Mouse (Mus musculus) stomach, embryonic 14.5 days (tissue): ENCODE measurements around the gene Tctex1d4. TPM values are rescaled to one million over a fixed set of nuclear protein-coding genes. Genes with fewer than 3 reads are reported as not detected.
A peak's percentile ranks its signal among the peaks of the same experiment; 100 is the strongest.

Experiments used
- ATAC-seq: fragments of 200-750 bp; cut with Nextera tagmentation; 2 replicates; pipeline ENCODE4 v1.8.0; 2017; ENCODE audit warnings: low read depth, moderate TSS enrichment; ENCODE audit not compliant: insufficient number of reproducible peaks, insufficient read depth, low FRiP score
- H3K27ac ChIP-seq: fragments of 300-500 bp; sonication (generic); 2 replicates; pipeline ENCODE4 v1.5.1; 2014; ENCODE audit warnings: mild to moderate bottlenecking, low read length, moderate library complexity, mixed read lengths
- H3K27me3 ChIP-seq: fragments of 300-500 bp; sonication (generic); 2 replicates; pipeline ENCODE4 v1.6.1; 2014; ENCODE audit warnings: low read length, control low read depth, mixed read lengths; ENCODE audit not compliant: control insufficient read depth, insufficient read depth
- H3K36me3 ChIP-seq: fragments of 300-500 bp; sonication (generic); 2 replicates; pipeline ENCODE4 v1.6.1; 2014; ENCODE audit warnings: mild to moderate bottlenecking, control low read depth, low read length, moderate library complexity, mixed read lengths; ENCODE audit not compliant: control insufficient read depth, insufficient read depth
- H3K4me1 ChIP-seq: fragments of 300-500 bp; sonication (generic); 2 replicates; pipeline ENCODE4 v1.6.1; 2014; ENCODE audit warnings: low read length, control low read depth, mixed read lengths; ENCODE audit not compliant: control insufficient read depth, insufficient read depth
- H3K4me2 ChIP-seq: fragments of 300-500 bp; sonication (generic); replicated peaks from 2 replicates; pipeline ENCODE4 v1.6.1; 2014; ENCODE audit warnings: low read depth, low read length, control low read depth
- H3K4me3 ChIP-seq: fragments of 300-500 bp; sonication (generic); 2 replicates; pipeline ENCODE4 v1.5.1; 2014; ENCODE audit warnings: low read depth, low read length, control low read depth
- H3K9ac ChIP-seq: fragments of 300-500 bp; sonication (generic); replicated peaks from 2 replicates; pipeline ENCODE4 v1.6.1; 2014; ENCODE audit warnings: low read depth, mild to moderate bottlenecking, control low read depth, low read length, moderate library complexity, mixed read lengths
- H3K9me3 ChIP-seq: fragments of 300-500 bp; sonication (generic); 2 replicates; pipeline ENCODE4 v1.6.1; 2016; ENCODE audit warnings: low read depth, low read length, control low read depth; ENCODE audit not compliant: control insufficient read depth
- WGBS: fragments of 180-500 bp; shearing (Covaris S2); extraction: QIAGEN DNeasy Blood & Tissue Kit; methylation state at CpG from one replicate; pipeline ENCODE4 v1.1.7; 2014; 5-methylcytosine and 5-hydroxymethylcytosine counted together
- polyA plus RNA-seq: library from polyadenylated mRNA; unstranded; fragments of >200 nt; fragmentation: Nextera tagmentation; extraction: Ambion mirVana; gene quantifications from 2 replicates; pipeline ENCODE4 v1.2.1, GENCODE M21; 2014

The Tctex1d4 gene
- polyA plus RNA-seq, 1 experiment from 2014 or later, result not detected

DNA sequence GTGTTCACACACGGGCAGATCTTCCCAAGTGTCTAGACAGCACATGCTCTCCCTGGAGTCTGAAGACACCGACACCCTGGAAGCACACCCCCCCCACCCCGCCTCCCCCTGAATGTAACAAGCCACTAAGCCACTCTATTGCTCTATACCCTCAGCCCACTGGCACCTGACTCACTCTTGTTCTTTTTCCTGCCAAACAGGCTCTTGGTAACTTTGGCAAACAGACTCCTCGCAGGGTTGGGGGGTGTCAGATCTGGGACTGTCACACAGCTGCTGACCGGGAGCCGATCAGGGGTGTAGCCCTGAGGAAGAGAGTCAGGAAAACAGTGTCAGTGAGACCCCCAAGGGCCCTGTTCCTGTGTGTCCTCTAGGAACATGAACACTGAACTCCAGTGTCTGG lies 4.6 kb downstream of the Tctex1d4 start:
- H3K4me3 ChIP-seq, result no peak overlapping the region
- ATAC-seq, result no peak

DNA sequence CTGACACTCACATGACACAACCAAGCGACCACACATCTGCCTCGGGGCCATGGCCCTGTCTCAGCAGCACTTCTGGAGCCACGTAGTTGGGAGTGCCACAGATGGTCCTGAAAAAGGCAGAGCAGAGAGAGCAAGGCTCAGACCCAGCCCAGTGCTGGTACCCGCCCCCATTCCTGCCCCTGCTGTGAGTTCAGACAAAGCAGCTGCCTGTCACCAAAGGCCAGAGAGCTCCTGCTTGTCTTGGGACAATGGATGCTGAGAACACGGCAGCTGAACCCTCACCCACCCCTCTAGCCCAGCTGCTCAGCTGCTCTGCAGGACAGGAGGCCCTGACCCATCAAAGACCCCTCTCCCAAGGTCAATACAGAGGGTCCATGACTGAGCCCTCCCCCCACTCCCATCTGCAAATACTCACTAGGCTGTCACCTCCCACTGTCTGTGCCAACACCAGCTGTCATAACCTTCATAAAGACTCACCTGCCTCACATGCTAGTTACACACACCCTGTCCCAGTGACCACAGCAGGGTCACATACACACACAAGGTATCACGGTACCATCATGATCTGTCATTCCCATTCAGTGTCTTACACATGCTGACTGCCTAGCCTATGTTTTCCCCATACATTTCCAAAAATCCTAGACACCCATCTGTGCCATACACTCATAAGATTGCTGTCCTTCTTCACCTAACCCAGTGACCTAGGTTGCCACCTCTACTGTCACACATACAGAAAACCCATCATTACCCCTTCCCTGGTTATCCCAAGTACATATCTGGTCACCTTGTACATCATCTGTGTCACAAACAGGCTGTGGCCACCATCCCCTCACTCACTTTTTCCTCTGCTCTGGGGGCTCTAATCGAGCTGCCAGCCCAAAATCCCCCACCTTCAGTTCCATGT lies 5.5 kb downstream of the Tctex1d4 start:
- Histone ChIP-seq H3K4me1 (peaks cover 10% of the 10 kb centered on the region; the same call in 1 of the 2 replicates), H3K4me3 (peak overlapping the region; percentile 59; the same call in 1 of the 2 replicates), H3K9me3 (no peaks in the 10 kb centered on the region), H3K27me3 (peaks cover 7% of the 10 kb centered on the region; the same call in 1 of the 2 replicates), H3K36me3 (peaks cover 7% of the 10 kb centered on the region; the same call in 1 of the 2 replicates), H3K27ac (no peak overlapping the region), H3K4me2 (peak overlapping the region; percentile 89; the same call in 1 of the 2 replicates), H3K9ac (peak overlapping the region; percentile 60; the same call in 1 of the 2 replicates)
- ATAC-seq, result no peak
- WGBS, result 36% methylated on average over 7 of the region's 7 CpGs

More for the DNA sequence above, 4.6 kb downstream of the Tctex1d4 start:
- Histone ChIP-seq H3K27me3 (peaks cover 7% of the 10 kb centered on the region; the same call in 1 of the 2 replicates), H3K4me2 (no peak overlapping the region), H3K36me3 (peaks cover 7% of the 10 kb centered on the region; the same call in 1 of the 2 replicates), H3K4me1 (peaks cover 10% of the 10 kb centered on the region; the same call in 1 of the 2 replicates), H3K9me3 (no peaks in the 10 kb centered on the region), H3K27ac (no peak overlapping the region), H3K9ac (no peak overlapping the region)
- WGBS, result 71% methylated on average over 6 of the region's 6 CpGs

DNA sequence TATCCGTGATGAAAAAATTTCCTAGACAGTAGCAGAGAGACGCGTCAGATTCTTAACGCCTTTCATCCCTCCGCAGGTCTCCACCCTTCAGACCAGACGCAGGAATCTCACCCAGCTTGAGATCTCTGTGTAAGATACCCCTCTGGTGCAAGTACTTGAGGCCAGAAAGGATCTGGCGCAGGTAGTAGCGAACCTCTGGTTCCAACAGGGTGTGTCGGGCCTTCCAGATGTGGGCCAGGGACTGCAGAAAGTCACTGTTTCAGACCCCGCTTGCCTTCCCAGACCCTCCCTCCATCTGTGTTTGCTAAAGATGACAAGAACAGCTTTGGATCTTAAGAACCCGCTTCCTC lies 6.2 kb downstream of the Tctex1d4 start:
- no peaks in the 10 kb centered on the region for H3K9me3 ChIP-seq
- peak overlapping the region; percentile 60; the same call in 1 of the 2 replicates for H3K9ac ChIP-seq
- no peak for ATAC-seq
- H3K4me1 ChIP-seq, result peaks cover 10% of the 10 kb centered on the region; the same call in 1 of the 2 replicates
- H3K36me3 ChIP-seq, result peaks cover 7% of the 10 kb centered on the region; the same call in 1 of the 2 replicates
- peak overlapping the region; percentile 59 for H3K4me3 ChIP-seq
- H3K4me2 ChIP-seq, result peak overlapping the region; percentile 89
- 20% methylated on average over 11 of the region's 11 CpGs for WGBS
- H3K27me3 ChIP-seq, result peaks cover 7% of the 10 kb centered on the region; the same call in 1 of the 2 replicates
- no peak overlapping the region for H3K27ac ChIP-seq

DNA sequence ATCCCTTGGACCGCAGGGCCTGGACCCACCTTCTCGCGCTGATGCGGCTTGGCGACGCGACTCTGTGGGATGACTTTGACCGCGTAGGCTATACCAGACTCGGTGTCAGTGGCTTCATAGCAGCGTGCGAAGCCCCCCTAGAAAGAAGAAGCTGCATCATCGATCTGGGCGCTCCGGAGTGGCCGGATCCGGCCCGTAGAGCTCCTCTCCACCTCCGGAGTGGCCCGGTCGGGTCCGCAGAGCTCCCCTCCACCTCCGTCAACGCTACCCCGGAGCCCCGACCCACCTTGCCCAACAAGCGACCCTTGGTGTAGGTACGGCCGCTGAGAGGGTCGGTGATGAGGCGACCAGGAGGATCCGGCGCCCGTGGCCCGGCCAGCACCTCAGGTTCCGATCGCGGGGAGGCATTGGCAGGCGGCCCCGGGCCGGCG lies 6.8 kb downstream of the Tctex1d4 start:
- Histone ChIP-seq H3K4me3 (peak overlapping the region; percentile 59), H3K9ac (peak overlapping the region; percentile 60), H3K4me1 (peaks cover 10% of the 10 kb centered on the region; the same call in 1 of the 2 replicates), H3K9me3 (no peaks in the 10 kb centered on the region), H3K27me3 (peaks cover 7% of the 10 kb centered on the region; the same call in 1 of the 2 replicates), H3K27ac (no peak overlapping the region), H3K4me2 (peak overlapping the region; percentile 89), H3K36me3 (peaks cover 7% of the 10 kb centered on the region; the same call in 1 of the 2 replicates)
- 1% methylated on average over 41 of the region's 42 CpGs for WGBS
- peak; percentile 24 for ATAC-seq

DNA sequence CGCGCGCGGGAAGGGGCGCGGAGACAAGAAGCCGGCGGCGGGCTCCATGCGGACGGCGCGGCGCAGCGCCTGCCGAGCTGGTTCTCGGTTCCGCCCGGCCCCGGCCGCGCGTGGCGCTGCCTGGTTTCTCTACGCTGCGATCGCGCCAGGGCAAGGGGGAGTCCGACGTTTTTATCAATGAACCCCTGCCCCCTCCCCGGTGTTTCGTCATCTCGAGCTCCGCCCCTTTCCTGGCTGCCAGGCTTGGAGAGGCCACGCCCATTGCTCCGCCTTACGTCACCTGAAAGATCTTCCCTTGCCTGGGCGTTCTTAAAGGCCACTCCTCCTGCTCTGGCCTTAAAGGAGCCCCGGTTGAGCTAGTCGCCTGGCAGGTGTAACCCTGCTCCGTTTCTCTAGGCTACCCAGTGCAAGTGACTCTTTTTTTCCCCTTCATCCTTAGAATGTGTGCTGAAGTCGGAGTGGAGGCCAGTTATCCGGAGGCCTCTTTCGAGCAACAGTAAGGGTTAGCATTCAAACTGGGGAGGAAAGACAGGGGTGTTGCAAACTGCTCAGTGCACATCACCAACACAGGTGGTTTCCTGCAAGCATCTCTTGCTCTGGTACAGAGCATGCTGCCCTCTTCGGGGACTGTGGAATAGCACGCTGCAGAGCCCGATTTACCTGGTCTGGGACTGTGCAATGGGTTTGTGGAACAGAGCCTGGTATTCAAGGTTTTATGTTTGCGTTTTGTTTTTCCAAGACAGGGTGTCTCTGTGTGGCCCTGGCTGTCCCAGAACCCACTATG lies 7.4 kb downstream of the Tctex1d4 start, which contains the start of gene Plk3:
Gene Plk3, minus strand, starts transcription at position 147 of the 784 bp plus-strand sequence.
- ATAC-seq, result peak; percentile 89
- H3K27me3 ChIP-seq, result peaks cover 7% of the 10 kb centered on the region; the same call in 1 of the 2 replicates
- H3K4me3 ChIP-seq, result peak within 1 kb of the TSS; percentile 59
- H3K27ac ChIP-seq, result no peak within 1 kb of the TSS
- peaks cover 10% of the 10 kb centered on the region; the same call in 1 of the 2 replicates for H3K4me1 ChIP-seq
- H3K36me3 ChIP-seq, result peaks cover 4% of the 10 kb centered on the region; the same call in 1 of the 2 replicates
- H3K4me2 ChIP-seq, result peak within 1 kb of the TSS; percentile 89
- peak within 1 kb of the TSS; percentile 60 for H3K9ac ChIP-seq
- H3K9me3 ChIP-seq, result no peaks in the 10 kb centered on the region
- WGBS, result 2% methylated on average over 30 of the region's 48 CpGs

DNA sequence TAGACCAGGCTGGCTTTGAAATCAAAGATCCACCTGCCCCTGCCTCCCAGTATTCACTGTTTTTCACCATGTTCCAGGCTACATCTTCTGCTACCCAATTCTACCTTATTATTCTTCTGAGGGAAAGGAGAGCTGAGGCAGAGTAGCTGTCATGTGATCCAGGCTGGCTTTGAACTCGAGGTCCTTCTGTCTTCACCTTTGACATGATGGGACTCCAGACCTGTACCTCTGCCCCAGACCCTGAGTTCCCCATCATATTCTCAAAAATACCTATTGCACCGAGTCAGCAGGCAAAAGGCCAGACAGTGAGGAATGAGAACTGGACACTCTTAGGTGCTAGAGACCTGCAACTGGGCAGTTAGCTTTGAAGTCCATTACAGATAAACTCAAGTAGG lies 8.0 kb downstream of the Tctex1d4 start:
- H3K27me3 ChIP-seq, result peaks cover 7% of the 10 kb centered on the region; the same call in 1 of the 2 replicates
- no peak overlapping the region for H3K4me2 ChIP-seq
- no peaks in the 10 kb centered on the region for H3K9me3 ChIP-seq
- H3K36me3 ChIP-seq, result peaks cover 4% of the 10 kb centered on the region; the same call in 1 of the 2 replicates
- H3K9ac ChIP-seq, result no peak overlapping the region
- no peak overlapping the region for H3K27ac ChIP-seq
- H3K4me1 ChIP-seq, result peaks cover 10% of the 10 kb centered on the region; the same call in 1 of the 2 replicates
- 24% methylated on average over 2 of the region's 2 CpGs for whole genome bisulfite sequencing
- no peak for ATAC-seq
- no peak overlapping the region for H3K4me3 ChIP-seq

DNA sequence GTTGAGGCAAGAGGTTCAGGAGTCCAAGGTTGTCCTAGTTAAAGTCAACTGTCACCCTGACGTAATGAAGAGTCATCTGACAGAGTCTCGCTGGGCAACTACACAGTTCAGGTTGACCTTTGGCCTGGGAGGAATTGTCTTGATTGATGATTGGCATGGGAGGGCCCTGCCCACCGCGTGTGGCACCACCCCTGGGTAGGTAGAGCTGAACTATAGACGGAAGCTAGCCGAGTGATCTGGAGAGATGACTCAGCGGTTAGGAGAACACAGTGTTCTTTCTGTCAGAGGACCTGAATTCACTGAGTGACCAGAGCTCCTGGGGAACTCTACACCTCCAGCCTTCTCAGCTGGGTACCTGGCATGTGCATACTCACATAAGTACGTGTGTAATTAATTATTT lies 9.4 kb downstream of the Tctex1d4 start:
- Histone ChIP-seq H3K27me3 (peaks cover 7% of the 10 kb centered on the region; the same call in 1 of the 2 replicates), H3K4me2 (no peak overlapping the region), H3K4me3 (no peak overlapping the region), H3K36me3 (no peaks in the 10 kb centered on the region), H3K27ac (no peak overlapping the region), H3K9me3 (no peaks in the 10 kb centered on the region), H3K9ac (no peak overlapping the region), H3K4me1 (peaks cover 10% of the 10 kb centered on the region; the same call in 1 of the 2 replicates)
- 27% methylated on average over 8 of the region's 8 CpGs for WGBS
- ATAC-seq, result no peak
